In genomic region chr7:25827199-25827598, GRCm38 (mm10) we compare ENCODE assay signal across 9 mouse cellular contexts. TPM values are rescaled to one million over a fixed set of nuclear protein-coding genes. Genes with fewer than 3 reads are reported as not detected.
DNase-seq lines count a peak whose midpoint lies in the region; ATAC-seq lines count a peak whose summit lies in the region.
"Had no signal": no experiment of that assay in that cellular context is flagged by ENCODE, and none has a peak within 500 bp of the region (broad histone marks: within the 10 kb centered on the region; RNA-seq: fewer than 3 reads in every experiment).

No protein-coding gene starts in this region.

- peaks cover 5% of the 10 kb centered on the region for H3K27me3 ChIP-seq in megakaryocyte, embryonic 14.5 days (replicated peaks)
- H3K27me3 ChIP-seq: stomach, embryonic 15.5 days had no signal

- peak; percentile 83 to 87 for DNase-seq in heart, adult 18-20 months
- DNase-seq in heart, postnatal 25 days (ENCODE audit: low spot score) = no peak
- DNase-seq in adrenal gland, postnatal 25 days = peak; percentile 36
- no peak for DNase-seq in neural tube, embryonic 10.5 days (ENCODE audit: extremely low spot score, low spot score)
- no peak for DNase-seq in layer of hippocampus, adult 9-10 months (ENCODE audit: low spot score)
- DNase-seq in urinary bladder, postnatal 4 days (ENCODE audit: low spot score in 2 of 2) = no peak

- H3K4me3 ChIP-seq in megakaryocyte, embryonic 14.5 days (replicated peaks) = peak overlapping the region; percentile 65
- H3K4me3 ChIP-seq: stomach, embryonic 15.5 days had no signal

- ATAC-seq in inflammation-experienced regulatory T-cells, adult 6 months = peak; percentile 95

- no peaks in the 10 kb centered on the region for H3K9me3 ChIP-seq in megakaryocyte, embryonic 14.5 days
- H3K9me3 ChIP-seq: stomach, embryonic 15.5 days had no signal

- H3K4me1 ChIP-seq in megakaryocyte, embryonic 14.5 days = peaks cover 18% of the 10 kb centered on the region

- H3K36me3 ChIP-seq in megakaryocyte, embryonic 14.5 days (replicated peaks; ENCODE audit: low read length) = no peaks in the 10 kb centered on the region
- H3K36me3 ChIP-seq: stomach, embryonic 15.5 days had no signal

- intact Hi-C loops in heart, postnatal 25 days (cut with DNase I) = no loop called here

RNA-seq across cellular contexts. Expression of gene Cyp2s1, which starts 10.5 kb away (rescaled TPM):
- total RNA-seq in heart, adult 18-20 months (2021) = 1 to 10 TPM; 3.4 to 8.6 TPM
- 1 to 10 TPM; 5.8 to 6.3 TPM for total RNA-seq in heart, postnatal 25 days (2021)
- total RNA-seq in adrenal gland, postnatal 25 days (2021) = 2.5 and 2.9 TPM in 2 replicates
- 1 to 10 TPM; 2.9 to 4.1 (median 3.0) TPM for polyA plus RNA-seq in inflammation-experienced regulatory T-cells, adult 6 months (2017; shearing (Covaris generic))
- not detected in 2 replicates for polyA plus RNA-seq in megakaryocyte, embryonic 14.5 days (2012; ENCODE audit: insufficient read depth, low replicate concordance)

RNA-seq across cellular contexts. Expression of gene Axl, which starts 38.7 kb away (rescaled TPM):
- total RNA-seq in heart, adult 18-20 months (2021) = 10 to 100 TPM; 52.0 to 57.2 TPM
- 10 to 100 TPM; 78.6 to 99.4 TPM for total RNA-seq in heart, postnatal 25 days (2021)
- 27.4 and 32.1 TPM in 2 replicates for total RNA-seq in adrenal gland, postnatal 25 days (2021)
- 10 to 100 TPM; 18.6 to 32.5 (median 25.5) TPM for polyA plus RNA-seq in inflammation-experienced regulatory T-cells, adult 6 months (2017; shearing (Covaris generic))
- polyA plus RNA-seq in megakaryocyte, embryonic 14.5 days (2012; ENCODE audit: insufficient read depth, low replicate concordance) = 7.4 and 18.0 TPM in 2 replicates

Comparison
In these comparisons a context has a peak if more than half of its experiments do, and no peak if none do; other contexts are left out.
1. DNase-seq: peak in heart, adult 18-20 months (2 of 2) and adrenal gland, postnatal 25 days (single experiment); none in heart, postnatal 25 days (single experiment), neural tube, embryonic 10.5 days (single experiment), layer of hippocampus, adult 9-10 months (single experiment) and urinary bladder, postnatal 4 days (0 of 2).